Mouse (Mus musculus): ENCODE data around the gene Card10. TPM values are rescaled to one million over a fixed set of nuclear protein-coding genes. Genes with fewer than 3 reads are reported as not detected.
A peak's percentile ranks its signal among the peaks of the same experiment; 100 is the strongest.

The Card10 gene
- polyA plus RNA-seq, 1 experiment from 2014 or later, result 3.5 TPM

DNA sequence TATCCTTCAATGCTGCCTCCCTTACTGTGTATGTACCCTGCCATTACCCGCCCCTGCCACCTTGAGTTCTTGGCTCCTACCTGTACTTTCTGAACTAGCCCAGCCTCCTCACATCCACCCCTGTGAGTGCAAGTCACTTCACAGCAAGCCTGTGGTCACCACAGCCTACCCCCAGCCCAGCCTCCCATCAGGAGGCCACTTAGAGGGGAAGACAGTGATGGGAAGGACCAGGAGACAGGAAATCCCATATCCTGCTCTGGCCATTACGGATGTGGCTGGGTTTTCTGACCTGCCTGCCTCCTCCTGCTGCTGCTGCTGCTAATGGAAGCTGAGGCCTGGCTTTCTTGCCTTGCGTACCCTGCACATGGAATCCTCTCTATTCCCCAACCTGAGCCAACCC, 14.8 kb downstream of the Card10 start:
- H3K27me3 ChIP-seq (ENCODE audit: insufficient read depth, poor library complexity, severe bottlenecking), result peaks cover 10% of the 10 kb centered on the region; the same call in 1 of the 2 replicates
- H3K36me3 ChIP-seq, result peaks cover 4% of the 10 kb centered on the region; the same call in 1 of the 2 replicates
- H3K4me3 ChIP-seq, result no peak overlapping the region
- no peak for DNase-seq (ENCODE audit: low spot score)
- H3K9me3 ChIP-seq, result no peaks in the 10 kb centered on the region
- H3K4me1 ChIP-seq, result peaks cover 51% of the 10 kb centered on the region
- 57% methylated on average over 3 of the region's 3 CpGs for WGBS
- peak overlapping the region; percentile 72 for H3K27ac ChIP-seq

DNA sequence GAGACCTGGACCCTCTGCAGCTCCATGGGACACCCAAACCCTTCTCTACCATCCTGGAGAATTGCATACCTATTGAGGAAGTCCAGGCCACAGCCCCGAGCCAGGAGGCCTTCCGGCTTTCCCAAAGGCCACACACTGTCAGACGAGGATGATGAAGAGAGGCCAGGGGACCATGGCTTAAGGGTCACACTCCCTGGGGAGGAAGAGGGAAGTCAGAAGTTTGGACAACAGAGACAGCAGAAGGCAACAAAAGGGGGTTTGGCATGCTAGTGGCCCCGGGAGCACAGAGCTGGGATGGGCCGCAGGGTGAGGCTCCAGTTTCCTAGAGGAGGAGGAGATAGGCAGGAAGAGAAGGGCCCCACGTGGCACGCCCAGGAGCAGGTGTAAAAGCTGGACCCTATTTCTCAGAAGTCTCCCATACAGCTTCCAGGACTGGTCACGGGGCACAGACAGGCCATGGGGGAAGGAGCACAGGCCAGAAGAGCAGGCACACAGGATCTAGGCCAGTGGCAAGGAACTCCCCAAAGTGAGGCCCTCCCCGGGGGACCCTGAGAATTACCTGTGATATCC, 15.5 kb downstream of the Card10 start:
- Histone ChIP-seq H3K27ac (peak overlapping the region; percentile 72), H3K4me3 (no peak overlapping the region), H3K9me3 (no peaks in the 10 kb centered on the region), H3K27me3 (ENCODE audit: insufficient read depth, poor library complexity, severe bottlenecking) (peaks cover 10% of the 10 kb centered on the region; the same call in 1 of the 2 replicates), H3K36me3 (peaks cover 4% of the 10 kb centered on the region; the same call in 1 of the 2 replicates), H3K4me1 (peaks cover 51% of the 10 kb centered on the region)
- no peak for DNase-seq (ENCODE audit: low spot score)
- WGBS, result 65% methylated on average over 9 of the region's 9 CpGs

DNA sequence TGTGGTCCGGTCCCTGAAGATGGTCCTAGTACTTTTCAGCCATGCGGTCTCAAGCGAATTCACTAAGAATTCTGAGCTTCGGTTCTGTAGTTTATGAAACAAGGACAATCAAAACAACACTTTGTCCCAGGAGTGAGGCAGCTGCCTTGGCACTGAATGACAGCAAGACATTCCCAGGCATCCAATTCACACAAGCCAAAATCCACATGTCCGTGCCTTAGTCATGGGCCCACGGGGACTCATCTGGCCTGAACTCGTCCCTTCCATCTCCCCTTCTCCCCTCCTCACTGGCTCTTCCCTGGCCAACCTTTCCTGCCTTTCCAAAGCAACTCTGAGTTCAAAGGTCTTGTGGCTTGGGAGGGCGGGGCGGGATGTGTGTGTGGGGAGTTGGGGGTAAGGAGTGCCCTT, 16.4 kb downstream of the Card10 start:
- Histone ChIP-seq H3K4me1 (peaks cover 56% of the 10 kb centered on the region), H3K4me3 (no peak overlapping the region), H3K27ac (peak overlapping the region; percentile 72; the same call in 1 of the 2 replicates), H3K27me3 (ENCODE audit: insufficient read depth, poor library complexity, severe bottlenecking) (0 out of 2 replicates have a peak, but pooled peaks cover 3% of the 10 kb centered on the region), H3K9me3 (no peaks in the 10 kb centered on the region), H3K36me3 (peaks cover 4% of the 10 kb centered on the region; the same call in 1 of the 2 replicates)
- WGBS, result 73% methylated on average over 9 of the region's 9 CpGs
- no peak for DNase-seq (ENCODE audit: low spot score)

DNA sequence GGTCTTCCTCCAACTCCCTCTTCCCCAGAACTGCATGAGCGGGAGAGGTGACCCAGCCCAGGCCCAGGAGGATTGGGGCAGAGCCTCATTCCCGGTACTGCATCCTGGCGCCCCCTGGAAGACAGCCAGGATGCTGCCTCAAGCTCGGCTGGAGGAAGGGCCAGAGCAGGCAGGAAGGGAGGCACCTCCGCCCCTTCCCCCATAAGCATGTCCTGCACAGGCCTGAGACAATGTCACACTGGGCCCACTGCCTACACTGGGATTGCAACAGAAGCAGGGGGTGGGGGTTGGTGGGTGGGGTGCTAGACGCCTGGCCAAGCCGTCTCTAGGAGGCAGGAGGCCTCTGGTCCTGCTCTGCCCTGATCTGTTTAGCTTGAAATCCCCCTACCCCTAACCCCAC, 16.9 kb downstream of the Card10 start:
- Histone ChIP-seq H3K27ac (peak overlapping the region; percentile 72), H3K27me3 (ENCODE audit: insufficient read depth, poor library complexity, severe bottlenecking) (peaks cover 7% of the 10 kb centered on the region; the same call in 1 of the 2 replicates), H3K4me1 (peaks cover 57% of the 10 kb centered on the region), H3K9me3 (no peaks in the 10 kb centered on the region), H3K36me3 (peaks cover 4% of the 10 kb centered on the region; the same call in 1 of the 2 replicates), H3K4me3 (no peak overlapping the region)
- 15% methylated on average over 7 of the region's 7 CpGs for WGBS
- DNase-seq (ENCODE audit: low spot score), result no peak

DNA sequence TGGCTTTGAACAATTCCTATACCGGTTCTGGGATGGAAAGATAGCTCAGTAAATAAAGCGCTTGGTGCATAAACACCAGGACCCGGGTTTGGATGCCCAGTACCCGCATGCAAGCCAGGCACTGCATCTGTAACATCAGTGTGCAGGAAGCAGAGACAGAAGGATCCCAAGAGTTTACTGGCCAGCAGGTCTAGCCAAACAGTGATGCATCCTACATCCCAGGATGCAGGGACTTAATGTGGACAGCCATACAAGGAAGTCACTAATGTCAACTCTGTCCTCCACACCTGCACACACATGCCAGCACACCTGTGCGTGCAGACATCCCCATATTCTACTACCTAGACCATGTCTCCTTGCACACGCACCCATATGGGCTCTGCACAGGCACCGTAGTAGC, 17.6 kb downstream of the Card10 start:
- WGBS, result 83% methylated on average over 7 of the region's 7 CpGs
- H3K9me3 ChIP-seq, result no peaks in the 10 kb centered on the region
- DNase-seq (ENCODE audit: low spot score), result no peak
- H3K4me3 ChIP-seq, result no peak overlapping the region
- H3K27me3 ChIP-seq (ENCODE audit: insufficient read depth, poor library complexity, severe bottlenecking), result peaks cover 9% of the 10 kb centered on the region; the same call in 1 of the 2 replicates
- H3K36me3 ChIP-seq, result 0 out of 2 replicates have a peak, but pooled peaks cover 4% of the 10 kb centered on the region
- no peak overlapping the region for H3K27ac ChIP-seq
- H3K4me1 ChIP-seq, result peaks cover 50% of the 10 kb centered on the region

DNA sequence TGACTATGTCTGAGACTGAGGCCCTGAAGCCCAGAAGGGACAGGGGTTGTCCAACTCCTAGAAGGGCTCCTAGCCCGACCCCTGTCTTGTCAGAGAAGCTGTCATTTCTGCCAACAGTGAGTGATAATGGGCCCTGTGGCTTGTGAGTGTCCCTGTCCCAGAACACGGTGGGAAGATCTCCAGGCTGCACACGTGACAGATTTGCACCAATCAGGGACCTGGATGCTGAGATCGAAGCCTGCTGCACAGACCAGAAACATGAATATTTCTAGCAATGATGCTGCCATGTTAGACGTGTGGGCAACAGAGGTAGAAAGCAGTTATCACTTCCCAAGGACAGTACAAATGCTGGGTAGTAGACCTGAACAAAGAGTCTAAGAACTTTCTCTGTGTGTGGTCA, 18.3 kb downstream of the Card10 start:
- H3K27me3 ChIP-seq (ENCODE audit: insufficient read depth, poor library complexity, severe bottlenecking), result peaks cover 16% of the 10 kb centered on the region; the same call in 1 of the 2 replicates
- no peak overlapping the region for H3K4me3 ChIP-seq
- WGBS, result 59% methylated on average over 5 of the region's 5 CpGs
- no peaks in the 10 kb centered on the region for H3K9me3 ChIP-seq
- H3K36me3 ChIP-seq, result 0 out of 2 replicates have a peak, but pooled peaks cover 1% of the 10 kb centered on the region
- peaks cover 47% of the 10 kb centered on the region for H3K4me1 ChIP-seq
- DNase-seq (ENCODE audit: low spot score), result no peak
- 0 out of 2 replicates have a peak overlapping the region, but pooled peaks have one; percentile 26 for H3K27ac ChIP-seq

DNA sequence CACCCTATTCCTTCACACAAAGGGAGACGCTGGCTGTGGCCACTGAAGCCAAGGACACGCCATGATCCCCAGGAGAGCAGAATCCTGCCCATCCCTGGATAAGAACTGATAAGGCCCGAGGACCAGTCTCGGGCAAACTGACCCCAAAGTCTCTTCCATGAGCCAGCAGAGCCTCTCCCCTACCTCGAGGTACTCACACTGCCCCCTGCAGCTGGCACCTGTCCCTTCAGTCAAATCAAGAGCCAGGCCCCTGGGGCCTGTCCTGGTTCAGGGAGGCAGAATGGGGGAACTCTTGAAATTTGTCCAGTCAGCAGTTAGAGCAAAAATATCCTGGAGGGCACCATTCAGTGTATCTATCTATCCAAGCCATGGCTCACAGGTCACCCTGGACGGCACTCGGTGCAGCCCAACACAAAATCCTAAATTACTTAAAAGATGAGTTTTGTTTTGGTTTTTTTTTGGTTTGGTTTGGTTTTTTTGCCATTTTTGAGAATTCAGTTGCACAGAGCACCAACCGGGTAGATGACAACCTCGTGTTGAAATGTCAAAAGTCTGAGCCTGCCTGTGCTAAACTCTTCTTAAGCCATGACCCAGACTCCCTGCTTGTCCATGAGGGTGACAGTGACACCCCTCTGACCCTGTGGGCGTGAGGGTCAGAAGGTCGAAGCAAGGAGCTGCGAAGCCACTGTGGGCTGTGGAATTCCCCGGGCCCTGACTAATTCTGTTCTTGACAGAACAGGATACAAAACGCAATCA, 20.3 kb downstream of the Card10 start:
- 60% methylated on average over 14 of the region's 14 CpGs for WGBS
- Histone ChIP-seq H3K36me3 (no peaks in the 10 kb centered on the region), H3K4me3 (no peak overlapping the region), H3K9me3 (no peaks in the 10 kb centered on the region), H3K27me3 (ENCODE audit: insufficient read depth, poor library complexity, severe bottlenecking) (peaks cover 18% of the 10 kb centered on the region; the same call in 1 of the 2 replicates), H3K27ac (no peak overlapping the region), H3K4me1 (peaks cover 41% of the 10 kb centered on the region)
- DNase-seq (ENCODE audit: low spot score), result no peak

DNA sequence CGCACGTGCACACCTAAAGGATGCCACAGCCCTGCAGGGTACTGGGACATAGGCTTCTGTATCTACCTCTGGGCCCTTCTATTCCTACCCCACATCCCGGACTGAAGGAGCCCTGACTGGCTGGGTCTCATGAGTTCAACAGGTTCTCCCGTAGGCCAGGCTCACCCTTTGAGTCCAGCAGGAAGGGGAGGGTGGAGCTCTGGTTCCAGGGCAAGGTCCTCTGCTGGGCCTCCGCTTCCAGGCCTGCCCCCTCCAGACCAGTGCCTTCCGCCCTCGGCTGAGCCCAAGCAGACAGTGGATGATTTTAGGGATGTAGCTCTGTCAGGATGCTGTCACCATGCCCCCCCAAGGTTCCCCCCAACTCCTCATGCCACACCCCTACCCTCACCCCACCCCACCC, 21.9 kb downstream of the Card10 start:
- Histone ChIP-seq H3K4me1 (peaks cover 25% of the 10 kb centered on the region), H3K9me3 (no peaks in the 10 kb centered on the region), H3K27me3 (ENCODE audit: insufficient read depth, poor library complexity, severe bottlenecking) (peaks cover 17% of the 10 kb centered on the region; the same call in 1 of the 2 replicates), H3K27ac (no peak overlapping the region), H3K36me3 (peaks cover 8% of the 10 kb centered on the region), H3K4me3 (no peak overlapping the region)
- 72% methylated on average over 7 of the region's 7 CpGs for WGBS
- DNase-seq (ENCODE audit: low spot score), result no peak

DNA sequence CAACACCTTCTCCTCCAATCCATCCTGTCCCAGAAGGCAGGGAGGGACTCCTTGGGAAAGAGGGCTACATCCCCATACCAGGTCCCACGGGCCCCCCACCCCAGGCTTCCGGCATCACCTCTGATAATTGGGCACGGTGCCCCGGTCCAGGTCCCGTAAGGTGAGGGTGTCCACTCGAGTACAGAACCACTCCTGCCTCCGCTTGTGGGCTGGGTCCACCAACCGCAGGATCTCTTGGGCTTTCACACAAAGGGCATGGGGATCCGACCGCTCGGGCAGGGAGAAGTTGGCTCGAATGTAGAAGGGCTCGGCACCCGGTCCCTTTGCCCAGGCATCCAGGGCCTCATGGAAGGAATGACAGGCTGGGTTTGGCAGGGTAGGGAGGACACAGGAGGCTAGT, 22.5 kb downstream of the Card10 start:
- Histone ChIP-seq H3K4me3 (no peak overlapping the region), H3K36me3 (peaks cover 13% of the 10 kb centered on the region), H3K27me3 (ENCODE audit: insufficient read depth, poor library complexity, severe bottlenecking) (peaks cover 15% of the 10 kb centered on the region; the same call in 1 of the 2 replicates), H3K9me3 (no peaks in the 10 kb centered on the region), H3K4me1 (peaks cover 20% of the 10 kb centered on the region), H3K27ac (no peak overlapping the region)
- 86% methylated on average over 14 of the region's 14 CpGs for WGBS
- DNase-seq (ENCODE audit: low spot score), result no peak

DNA sequence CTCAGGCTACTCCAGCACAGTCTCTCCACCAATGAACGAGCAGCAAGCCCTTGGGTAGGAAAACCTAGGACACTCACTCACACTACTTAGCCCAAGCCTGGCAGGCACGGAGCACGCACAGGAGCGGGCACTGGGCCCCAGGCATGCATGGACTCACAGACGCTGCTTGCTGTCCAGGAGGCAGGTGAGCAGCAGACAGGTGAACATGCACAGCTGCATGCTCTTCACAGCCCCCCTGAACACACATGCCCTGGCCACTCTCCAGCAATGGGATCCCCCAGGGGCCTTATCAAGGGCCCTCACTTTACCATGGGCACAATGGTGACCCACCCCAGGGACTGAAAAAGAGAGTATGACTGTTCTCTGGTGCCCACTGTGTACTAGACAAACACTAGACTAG, 23.2 kb downstream of the Card10 start:
- no peak overlapping the region for H3K4me3 ChIP-seq
- H3K9me3 ChIP-seq, result no peaks in the 10 kb centered on the region
- H3K27me3 ChIP-seq (ENCODE audit: insufficient read depth, poor library complexity, severe bottlenecking), result peaks cover 15% of the 10 kb centered on the region; the same call in 1 of the 2 replicates
- H3K27ac ChIP-seq, result no peak overlapping the region
- H3K36me3 ChIP-seq, result peaks cover 16% of the 10 kb centered on the region
- peaks cover 18% of the 10 kb centered on the region for H3K4me1 ChIP-seq
- no peak for DNase-seq (ENCODE audit: low spot score)
- WGBS, result 94% methylated on average over 5 of the region's 5 CpGs

DNA sequence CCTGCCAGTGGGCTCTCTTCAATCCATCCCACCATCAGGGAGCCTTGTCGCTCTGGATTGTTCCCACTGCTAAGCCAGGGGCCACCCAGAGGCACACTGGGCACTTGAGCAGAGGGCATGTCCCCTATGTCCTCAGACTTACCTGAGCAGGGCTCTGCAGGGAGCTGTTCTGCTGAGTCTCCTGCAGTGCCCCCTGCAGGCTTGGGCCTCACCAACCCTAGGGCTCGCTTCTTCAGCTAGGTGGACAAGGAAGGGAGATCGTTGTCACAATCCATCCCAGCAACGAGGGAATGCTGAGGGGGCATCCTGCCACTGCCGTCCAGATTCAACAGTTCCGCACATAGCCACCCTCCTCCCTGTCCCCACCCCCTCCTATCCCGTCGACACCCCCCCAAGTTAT, 23.6 kb downstream of the Card10 start:
- no peak for DNase-seq (ENCODE audit: low spot score)
- Histone ChIP-seq H3K27me3 (ENCODE audit: insufficient read depth, poor library complexity, severe bottlenecking) (peaks cover 15% of the 10 kb centered on the region; the same call in 1 of the 2 replicates), H3K4me3 (no peak overlapping the region), H3K27ac (no peak overlapping the region), H3K4me1 (peaks cover 15% of the 10 kb centered on the region), H3K9me3 (no peaks in the 10 kb centered on the region), H3K36me3 (peaks cover 16% of the 10 kb centered on the region)
- WGBS, result 74% methylated on average over 8 of the region's 8 CpGs

DNA sequence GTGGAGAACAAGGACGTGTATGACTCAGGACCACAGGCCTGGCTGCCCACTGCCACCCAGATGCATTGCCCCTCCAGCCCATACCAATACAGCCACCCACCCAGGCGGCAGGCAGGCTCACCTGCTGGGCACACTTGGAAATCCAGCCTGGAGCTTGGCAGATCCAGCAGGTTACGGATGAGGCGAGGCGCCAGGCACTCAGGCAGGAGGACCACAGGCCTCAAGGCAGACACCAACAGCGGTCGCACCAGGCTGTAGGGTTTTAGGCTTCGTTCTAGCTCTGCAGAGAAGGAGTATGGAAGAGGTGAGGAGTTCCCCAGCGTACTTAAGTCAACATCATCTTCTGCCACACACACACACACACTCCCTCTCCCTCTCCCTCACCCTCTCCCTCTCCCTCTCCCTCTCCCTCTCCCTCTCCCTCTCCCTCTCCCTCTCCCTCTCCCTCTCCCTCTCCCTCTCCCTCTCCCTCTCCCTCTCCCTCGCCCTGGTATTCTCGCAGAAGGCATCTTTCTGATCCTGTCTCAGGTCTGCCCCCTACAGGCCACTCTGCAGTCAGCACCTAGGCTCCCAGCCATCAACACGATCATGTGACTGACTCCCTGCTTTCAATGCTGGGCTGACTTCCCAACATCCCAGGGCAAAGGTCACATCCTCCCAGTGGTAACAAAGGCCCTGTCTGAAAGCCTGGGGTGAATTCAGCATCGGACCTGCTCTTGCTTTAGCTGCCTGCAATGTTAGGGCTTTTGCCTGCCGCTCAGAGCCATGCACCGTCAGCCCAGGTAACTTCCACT, 24.6 kb downstream of the Card10 start:
- H3K9me3 ChIP-seq, result no peaks in the 10 kb centered on the region
- no peak overlapping the region for H3K4me3 ChIP-seq
- DNase-seq (ENCODE audit: low spot score), result peak; percentile 89
- 60% methylated on average over 14 of the region's 15 CpGs for WGBS
- peaks cover 16% of the 10 kb centered on the region for H3K36me3 ChIP-seq
- peak overlapping the region; percentile 31; the same call in 1 of the 2 replicates for H3K27ac ChIP-seq
- peaks cover 17% of the 10 kb centered on the region; the same call in 1 of the 2 replicates for H3K27me3 ChIP-seq (ENCODE audit: insufficient read depth, poor library complexity, severe bottlenecking)
- peaks cover 18% of the 10 kb centered on the region for H3K4me1 ChIP-seq
